Mouse (Mus musculus): ENCODE measurements around the gene Zfp638.
"Not testable (repeated sequence)": the region's sequence is repeated elsewhere in the genome, so short reads cannot be mapped to it uniquely, and the experiment has no call there.

The Zfp638 gene

GRCm38 (mm10) chr6:83866954-83867597 is at the start of gene Zfp638:
Zfp638 (plus strand) TSS chr6:83867109.
- DNase-seq = peak; percentile 96

- DNase-seq = no peak
Measured at GRCm38 (mm10) chr6:83818996-83819395, 47.9 kb upstream of the Zfp638 start.

- no peak for DNase-seq
Measured at GRCm38 (mm10) chr6:83820727-83821515, 46.0 kb upstream of the Zfp638 start.

GRCm38 (mm10) chr6:83821856-83822255 is 45.1 kb upstream of the Zfp638 start:
- no peak for DNase-seq

GRCm38 (mm10) chr6:83830941-83831605 is 35.8 kb upstream of the Zfp638 start:
- DNase-seq = no peak

- DNase-seq = peak; percentile 99
Measured at GRCm38 (mm10) chr6:83831606-83832123, 35.2 kb upstream of the Zfp638 start, which contains the start of gene Paip2b. Paip2b (minus strand) TSS chr6:83831741.

- DNase-seq = not testable (repeated sequence)
Measured at GRCm38 (mm10) chr6:83832393-83832792, 34.5 kb upstream of the Zfp638 start.

GRCm38 (mm10) chr6:83836826-83837225 is 30.1 kb upstream of the Zfp638 start:
- DNase-seq = no peak

GRCm38 (mm10) chr6:83838046-83838445 is 28.9 kb upstream of the Zfp638 start:
- DNase-seq = no peak

GRCm38 (mm10) chr6:83840086-83840485 is 26.8 kb upstream of the Zfp638 start:
- DNase-seq = no peak

- DNase-seq = no peak
Measured at GRCm38 (mm10) chr6:83844913-83845312, 22.0 kb upstream of the Zfp638 start.

GRCm38 (mm10) chr6:83846141-83846540 is 20.8 kb upstream of the Zfp638 start:
- no peak for DNase-seq

GRCm38 (mm10) chr6:83849446-83849845 is 17.5 kb upstream of the Zfp638 start:
- no peak for DNase-seq

- DNase-seq = no peak
Measured at GRCm38 (mm10) chr6:83857476-83857875, 9.4 kb upstream of the Zfp638 start.

GRCm38 (mm10) chr6:83860033-83860432 is 6.9 kb upstream of the Zfp638 start:
- DNase-seq = no peak

GRCm38 (mm10) chr6:83863538-83863937 is 3.4 kb upstream of the Zfp638 start:
- no peak for DNase-seq

GRCm38 (mm10) chr6:83866423-83866822 is 486 bp upstream of the Zfp638 start:
- DNase-seq = peak in 1 of 2 experiments; percentile 16

GRCm38 (mm10) chr6:83867598-83868585 is 983 bp downstream of the Zfp638 start:
- DNase-seq = peak; percentile 54 to 71

GRCm38 (mm10) chr6:83879815-83880214 is 12.9 kb downstream of the Zfp638 start:
- DNase-seq = peak; percentile 65 to 66

GRCm38 (mm10) chr6:83886789-83887188 is 19.9 kb downstream of the Zfp638 start:
- DNase-seq = no peak

GRCm38 (mm10) chr6:83888802-83889201 is 21.9 kb downstream of the Zfp638 start:
- no peak for DNase-seq
